Mouse (Mus musculus) heart, adult 2 months (tissue): ENCODE data around the gene Qrfp.

Source experiments
- CTCF ChIP-seq: fragments of 200-600 bp; IDR thresholded peaks from 2 replicates; pipeline ENCODE4 v1.8.1; 2022; ENCODE audit warnings: antibody characterized with exemption, mild to moderate bottlenecking, moderate library complexity
- EP300 ChIP-seq: fragments of 200-500 bp; IDR thresholded peaks from 2 replicates; pipeline ENCODE4 v1.6.1; 2011; ENCODE audit warnings: low read depth, low read length, control low read depth; ENCODE audit not compliant: insufficient read depth
- POLR2A ChIP-seq: fragments of 200-500 bp; IDR thresholded peaks from 2 replicates; pipeline ENCODE4 v1.6.1; 2011; ENCODE audit warnings: mild to moderate bottlenecking, low read depth, low read length, control low read depth; ENCODE audit not compliant: insufficient read depth

DNA sequence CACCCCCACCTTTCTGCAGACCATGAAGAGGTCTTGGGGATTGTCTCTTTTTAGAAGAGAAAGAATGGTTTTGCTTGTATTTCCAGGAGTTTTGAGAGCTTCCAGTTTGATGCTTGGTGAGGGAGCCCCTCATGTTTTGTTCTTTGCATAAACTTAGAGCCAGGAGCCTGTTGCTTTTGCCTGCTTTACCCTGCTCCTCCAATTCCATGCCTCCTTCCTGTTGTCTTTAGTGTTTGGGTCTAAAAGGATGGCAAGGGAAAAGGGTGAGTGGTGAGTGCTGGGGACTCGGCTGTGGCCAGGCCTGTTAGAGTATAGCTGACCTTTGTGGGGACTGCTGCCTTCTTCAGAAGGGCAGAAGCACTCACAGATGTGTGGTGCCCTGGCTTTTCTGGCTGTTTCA is 49.9 kb downstream of the Qrfp start:
- TF ChIP-seq CTCF (no peak), EP300 (no peak), POLR2A (no peak)
